Mouse (Mus musculus) forebrain, embryonic 14.5 days (tissue): ENCODE measurements around the gene Tmem156. TPM values are rescaled to one million over a fixed set of nuclear protein-coding genes. Genes with fewer than 3 reads are reported as not detected.

ENCODE experiments used
- ATAC-seq: fragments of 200-750 bp; cut with Nextera tagmentation; 2 replicates; pipeline ENCODE4 v1.8.0; 2017; ENCODE audit warnings: mild to moderate bottlenecking, moderate library complexity
- DNase-seq: peaks from one replicate; pipeline ENCODE4 v3.0.0-alpha.2; 2015; ENCODE audit warnings: low spot score
- H3K27ac ChIP-seq: fragments of 300-500 bp; sonication (generic); 2 replicates; pipeline ENCODE4 v1.5.1; 2014; ENCODE audit warnings: low read depth, mild to moderate bottlenecking, control low read depth, low read length, moderate library complexity
- H3K27me3 ChIP-seq: fragments of 300-500 bp; sonication (generic); replicated peaks from 2 replicates; pipeline ENCODE4 v1.6.1; 2014; ENCODE audit warnings: low read length, control low read depth, mixed read lengths; ENCODE audit not compliant: control insufficient read depth, insufficient read depth
- H3K36me3 ChIP-seq: fragments of 300-500 bp; sonication (generic); 2 replicates; pipeline ENCODE4 v1.6.1; 2014; ENCODE audit warnings: low read length, control low read depth; ENCODE audit not compliant: control insufficient read depth, insufficient read depth
- H3K4me1 ChIP-seq: fragments of 300-500 bp; sonication (generic); 2 replicates; pipeline ENCODE4 v1.6.1; 2014; ENCODE audit warnings: antibody characterized with exemption, low read length, control low read depth; ENCODE audit not compliant: control insufficient read depth, insufficient read depth
- H3K4me2 ChIP-seq: fragments of 300-500 bp; sonication (generic); 2 replicates; pipeline ENCODE4 v1.6.1; 2014; ENCODE audit warnings: mild to moderate bottlenecking, control low read depth, low read length
- H3K4me3 ChIP-seq: fragments of 300-500 bp; sonication (generic); 2 replicates; pipeline ENCODE4 v1.5.1; 2014; ENCODE audit warnings: low read depth, low read length, control low read depth
- H3K9ac ChIP-seq: fragments of 300-500 bp; sonication (generic); 2 replicates; pipeline ENCODE4 v1.6.1; 2014; ENCODE audit warnings: mild to moderate bottlenecking, low read length, control low read depth, moderate library complexity
- H3K9me3 ChIP-seq: fragments of 300-500 bp; sonication (generic); replicated peaks from 2 replicates; pipeline ENCODE4 v1.6.1; 2016; ENCODE audit warnings: low read length, control low read depth, mixed read lengths; ENCODE audit not compliant: control insufficient read depth
- WGBS: fragments of 180-500 bp; shearing (Covaris S2); extraction: QIAGEN DNeasy Blood & Tissue Kit; methylation state at CpG from one replicate; pipeline ENCODE4 v1.1.7; 2014; 5-methylcytosine and 5-hydroxymethylcytosine counted together
- polyA plus RNA-seq: library from polyadenylated mRNA; unstranded; fragments of >200 nt; fragmentation: Nextera tagmentation; extraction: Ambion mirVana; gene quantifications from 2 replicates; pipeline ENCODE4 v1.2.1, GENCODE M21; 2014

Gene Tmem156
- polyA plus RNA-seq, 1 experiment from 2014 or later = 0.10 TPM

- no peaks in the 10 kb centered on the region for H3K36me3 ChIP-seq
- WGBS = 23% methylated on average over 13 of the region's 13 CpGs
- no peak overlapping the region for H3K9ac ChIP-seq
- no peak overlapping the region for H3K4me3 ChIP-seq
- DNase-seq (peak; percentile 61), ATAC-seq (peak; percentile 59; the same call in 1 of the 2 replicates)
- no peaks in the 10 kb centered on the region for H3K9me3 ChIP-seq
- H3K4me1 ChIP-seq = peaks cover 13% of the 10 kb centered on the region; the same call in 1 of the 2 replicates
- H3K27ac ChIP-seq = 0 out of 2 replicates have a peak overlapping the region, but pooled peaks have one; percentile 46
- H3K27me3 ChIP-seq = no peaks in the 10 kb centered on the region
- peak overlapping the region; percentile 16; the same call in 1 of the 2 replicates for H3K4me2 ChIP-seq
Observed at GRCm38 (mm10) chr5:65036597-65036996, 55.3 kb downstream of the Tmem156 start.

DNA sequence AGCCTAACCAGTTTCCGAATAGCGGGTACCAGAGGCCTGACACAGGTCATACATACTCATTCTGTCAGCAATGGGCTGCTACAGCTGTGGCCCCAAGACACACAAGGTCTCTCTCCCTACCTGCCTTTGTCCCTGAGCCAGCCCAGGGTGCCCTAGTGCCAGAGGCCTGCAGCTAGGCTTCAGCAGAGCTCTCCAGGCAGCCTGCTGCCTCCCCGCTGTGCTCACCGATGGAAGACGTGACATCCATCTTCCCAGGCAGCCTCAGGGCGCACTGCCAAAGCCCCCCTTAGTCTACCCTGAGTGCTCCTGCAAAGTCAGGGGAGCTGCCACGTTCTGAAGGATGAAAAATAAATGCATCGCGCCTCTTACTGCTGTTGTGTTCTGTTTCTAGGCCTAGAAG lies 63.9 kb downstream of the Tmem156 start:
- WGBS = 30% methylated on average over 9 of the region's 9 CpGs
- H3K4me2 ChIP-seq = no peak overlapping the region

GRCm38 (mm10) chr5:65026776-65027175 lies 65.2 kb downstream of the Tmem156 start:
- H3K4me3 ChIP-seq = no peak overlapping the region
- peak; percentile 41 for DNase-seq
- no peaks in the 10 kb centered on the region for H3K27me3 ChIP-seq

More for the DNA sequence above, 63.9 kb downstream of the Tmem156 start:
- peak; percentile 61; the same call in 1 of the 2 replicates for ATAC-seq
- H3K27me3 ChIP-seq = no peaks in the 10 kb centered on the region
- H3K36me3 ChIP-seq = no peaks in the 10 kb centered on the region
- peak; percentile 68 for DNase-seq
- H3K27ac ChIP-seq = peak overlapping the region; percentile 66
- no peak overlapping the region; the same call in 1 of the 2 replicates for H3K9ac ChIP-seq
- no peak overlapping the region for H3K4me3 ChIP-seq
- peaks cover 7% of the 10 kb centered on the region; the same call in 1 of the 2 replicates for H3K4me1 ChIP-seq
- H3K9me3 ChIP-seq = no peaks in the 10 kb centered on the region

DNA sequence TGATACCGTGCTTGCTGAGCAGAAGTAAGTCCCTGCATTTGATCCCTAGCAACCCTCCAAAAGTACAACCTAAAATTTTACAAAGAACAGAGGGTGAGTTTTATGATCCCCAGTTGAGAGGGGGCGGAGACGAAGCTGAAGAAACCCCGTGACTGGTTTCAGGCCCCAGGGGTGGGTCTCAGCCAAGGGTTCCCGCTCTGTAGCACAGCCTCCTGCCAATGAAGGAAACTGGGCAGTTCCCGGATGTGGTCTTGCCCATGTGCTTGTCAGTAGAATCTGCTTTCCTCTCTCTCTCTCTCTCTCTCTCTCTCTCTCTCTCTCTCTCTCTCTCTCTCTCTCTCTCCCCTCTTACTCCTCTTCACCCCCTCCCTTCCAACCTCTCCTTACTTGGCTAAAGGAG lies 66.0 kb downstream of the Tmem156 start:
- Histone ChIP-seq H3K27me3 (no peaks in the 10 kb centered on the region), H3K4me1 (peaks cover 7% of the 10 kb centered on the region; the same call in 1 of the 2 replicates), H3K9me3 (no peaks in the 10 kb centered on the region), H3K4me3 (no peak overlapping the region), H3K36me3 (no peaks in the 10 kb centered on the region), H3K27ac (no peak overlapping the region), H3K4me2 (no peak overlapping the region), H3K9ac (no peak overlapping the region)
- no peak for ATAC-seq
- DNase-seq = no peak
- WGBS = 61% methylated on average over 6 of the region's 6 CpGs

More at GRCm38 (mm10) chr5:65026776-65027175, 65.2 kb downstream of the Tmem156 start:
- no peak overlapping the region for H3K9ac ChIP-seq
- H3K4me2 ChIP-seq = no peak overlapping the region
- peaks cover 7% of the 10 kb centered on the region; the same call in 1 of the 2 replicates for H3K4me1 ChIP-seq
- ATAC-seq = no peak
- 61% methylated on average over 9 of the region's 9 CpGs for WGBS
- no peak overlapping the region for H3K27ac ChIP-seq
- H3K36me3 ChIP-seq = no peaks in the 10 kb centered on the region
- H3K9me3 ChIP-seq = no peaks in the 10 kb centered on the region

DNA sequence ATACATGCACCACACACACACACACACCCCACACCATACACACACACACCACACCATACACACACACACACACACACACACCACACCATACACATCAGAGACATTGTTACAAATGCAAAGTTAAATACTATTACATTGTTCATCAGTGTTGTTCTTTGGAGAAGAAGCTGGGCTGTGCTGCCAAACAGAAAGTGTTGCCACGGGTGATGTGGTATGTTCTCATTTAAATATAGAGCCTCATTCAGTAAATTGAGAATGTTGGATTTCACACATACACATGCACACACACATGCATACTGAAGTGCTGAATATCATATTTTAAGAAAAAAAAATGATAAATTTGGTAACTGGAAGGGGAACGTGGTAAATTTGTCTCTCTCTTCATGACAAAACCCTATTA lies 67.3 kb downstream of the Tmem156 start:
- Histone ChIP-seq H3K9ac (no peak overlapping the region), H3K4me2 (no peak overlapping the region), H3K4me3 (no peak overlapping the region), H3K27ac (no peak overlapping the region), H3K4me1 (peaks cover 11% of the 10 kb centered on the region; the same call in 1 of the 2 replicates), H3K9me3 (no peaks in the 10 kb centered on the region), H3K36me3 (no peaks in the 10 kb centered on the region), H3K27me3 (no peaks in the 10 kb centered on the region)
- 81% methylated on average over 2 of the region's 2 CpGs for WGBS
- DNase-seq (no peak), ATAC-seq (no peak)

GRCm38 (mm10) chr5:65022006-65022405 lies 69.9 kb downstream of the Tmem156 start:
- Histone ChIP-seq H3K36me3 (no peaks in the 10 kb centered on the region), H3K4me3 (no peak overlapping the region), H3K4me1 (peaks cover 4% of the 10 kb centered on the region; the same call in 1 of the 2 replicates), H3K27me3 (no peaks in the 10 kb centered on the region), H3K4me2 (no peak overlapping the region), H3K9me3 (no peaks in the 10 kb centered on the region), H3K9ac (no peak overlapping the region), H3K27ac (no peak overlapping the region)
- DNase-seq (no peak), ATAC-seq (no peak)
- 96% methylated on average over 4 of the region's 4 CpGs for WGBS

- ATAC-seq = peak; percentile 71
- DNase-seq = peak; percentile 83
- H3K4me1 ChIP-seq = peaks cover 4% of the 10 kb centered on the region; the same call in 1 of the 2 replicates
- WGBS = 47% methylated on average over 7 of the region's 7 CpGs
- no peaks in the 10 kb centered on the region for H3K9me3 ChIP-seq
- H3K27ac ChIP-seq = no peak overlapping the region; the same call in 1 of the 2 replicates
- no peak overlapping the region for H3K4me2 ChIP-seq
- no peaks in the 10 kb centered on the region for H3K27me3 ChIP-seq
- H3K4me3 ChIP-seq = no peak overlapping the region
- H3K36me3 ChIP-seq = no peaks in the 10 kb centered on the region
- H3K9ac ChIP-seq = no peak overlapping the region
Observed at GRCm38 (mm10) chr5:65019823-65020222, 72.1 kb downstream of the Tmem156 start.

DNA sequence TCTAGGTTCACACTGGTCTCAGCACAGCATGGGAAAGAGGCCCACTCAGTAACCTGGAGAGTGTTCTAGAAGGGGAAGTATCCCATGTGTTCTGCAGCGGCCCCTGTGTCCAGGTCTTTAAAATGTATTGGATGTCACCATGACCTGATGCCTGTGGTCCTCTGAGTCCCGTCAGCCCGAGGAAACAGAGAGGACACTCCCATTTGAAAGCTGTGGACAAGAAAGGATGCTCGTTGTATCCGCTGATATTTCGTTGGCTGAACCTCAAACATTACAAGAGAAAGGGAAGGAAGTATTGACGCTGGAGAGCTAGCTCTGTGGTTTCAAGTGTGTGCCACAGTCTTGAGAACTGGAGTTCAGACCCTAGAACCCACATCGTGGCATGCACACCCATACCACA lies 72.8 kb downstream of the Tmem156 start:
- DNase-seq (no peak), ATAC-seq (no peak)
- Histone ChIP-seq H3K4me1 (peaks cover 4% of the 10 kb centered on the region; the same call in 1 of the 2 replicates), H3K9ac (no peak overlapping the region), H3K4me2 (no peak overlapping the region), H3K27me3 (no peaks in the 10 kb centered on the region), H3K27ac (no peak overlapping the region), H3K4me3 (no peak overlapping the region), H3K36me3 (no peaks in the 10 kb centered on the region), H3K9me3 (no peaks in the 10 kb centered on the region)
- 82% methylated on average over 8 of the region's 8 CpGs for WGBS

DNA sequence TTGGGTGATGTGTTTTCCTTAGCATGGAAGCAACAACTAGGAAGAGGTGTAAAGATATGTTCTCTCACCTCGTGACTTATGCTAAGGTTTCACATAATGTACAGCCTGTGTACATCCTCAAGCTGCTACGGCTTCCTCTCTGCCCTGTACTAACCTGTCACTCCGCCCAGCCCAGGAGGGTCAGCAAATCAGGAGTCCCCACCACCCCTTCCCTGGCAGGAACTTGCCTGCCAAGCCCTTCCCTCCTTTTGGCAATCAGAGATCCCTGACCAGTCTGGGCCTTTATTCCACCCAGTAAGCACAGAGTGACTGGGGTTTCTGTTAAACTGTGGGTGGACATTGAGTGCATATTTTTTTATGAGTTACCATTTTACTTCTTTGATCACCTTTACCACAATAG lies 76.4 kb downstream of the Tmem156 start:
- Histone ChIP-seq H3K36me3 (no peaks in the 10 kb centered on the region), H3K4me1 (peaks cover 4% of the 10 kb centered on the region; the same call in 1 of the 2 replicates), H3K9me3 (no peaks in the 10 kb centered on the region), H3K4me3 (no peak overlapping the region), H3K4me2 (no peak overlapping the region), H3K27me3 (no peaks in the 10 kb centered on the region), H3K27ac (no peak overlapping the region), H3K9ac (no peak overlapping the region)
- WGBS = 91% methylated on average over 3 of the region's 3 CpGs
- no peak for ATAC-seq
- no peak for DNase-seq
